Mouse (Mus musculus) ES-E14 (cell line): Measurements from ENCODE around the gene Gpr45. TPM values are rescaled to one million over a fixed set of nuclear protein-coding genes. Genes with fewer than 3 reads are reported as not detected.

Experiments
- DNase-seq: peaks from one replicate; pipeline ENCODE4 v3.0.0-alpha.2; 2013; ENCODE audit warnings: low read depth, low spot score
- H3K27ac ChIP-seq: 2 replicates; pipeline ENCODE4 v1.5.1; 2012; ENCODE audit warnings: low read depth, mild to moderate bottlenecking, low read length, moderate library complexity, mixed read lengths; ENCODE audit not compliant: poor library complexity, insufficient read depth, severe bottlenecking
- H3K36me3 ChIP-seq: 2 replicates; pipeline ENCODE4 v1.6.1; 2012; ENCODE audit warnings: mild to moderate bottlenecking, low read length, moderate library complexity, mixed read lengths; ENCODE audit not compliant: control insufficient read depth, poor library complexity, insufficient read depth, severe bottlenecking
- H3K4me1 ChIP-seq, 2 experiments: fragments of 150-350 bp in 1 of 2; sonication (generic) in 1 of 2; 2 replicates each; pipeline ENCODE4 v1.6.1; 2012; ENCODE audit warnings: low read length in 2 of 2, mild to moderate bottlenecking in 1 of 2, mixed read lengths in 1 of 2; ENCODE audit not compliant: control insufficient read depth in 2 of 2, insufficient read depth in 2 of 2, poor library complexity in 1 of 2
- H3K4me3 ChIP-seq, 2 experiments: fragments of 150-350 bp in 1 of 2; sonication (generic) in 1 of 2; 2 replicates each; pipeline ENCODE4 v1.5.1; 2012; ENCODE audit warnings: low read length in 2 of 2, low read depth in 1 of 2, mild to moderate bottlenecking in 1 of 2, mixed read lengths in 1 of 2; ENCODE audit not compliant: insufficient read depth in 1 of 2, poor library complexity in 1 of 2, severe bottlenecking in 1 of 2
- H3K9ac ChIP-seq: 2 replicates; pipeline ENCODE4 v1.6.1; 2012; ENCODE audit warnings: low read depth, mild to moderate bottlenecking, low read length, mixed read lengths; ENCODE audit not compliant: poor library complexity, insufficient read depth, severe bottlenecking
- H3K9me3 ChIP-seq: fragments of 150-350 bp; sonication (generic); 2 replicates; pipeline ENCODE4 v1.6.1; 2012; ENCODE audit warnings: low read depth, mild to moderate bottlenecking, low read length; ENCODE audit not compliant: control insufficient read depth, insufficient read depth
- CHD2 ChIP-seq: IDR thresholded peaks from 2 replicates; pipeline ENCODE4 v1.6.1; 2014; ENCODE audit warnings: mild to moderate bottlenecking, low read depth, low read length, inconsistent platforms
- HCFC1 ChIP-seq: IDR thresholded peaks from 2 replicates; pipeline ENCODE4 v1.6.1; 2012; ENCODE audit warnings: low read length, inconsistent platforms, borderline replicate concordance; ENCODE audit not compliant: insufficient read depth
- MAFK ChIP-seq: IDR thresholded peaks from 2 replicates; pipeline ENCODE4 v1.6.1; 2014; ENCODE audit warnings: mild to moderate bottlenecking, low read depth, low read length, inconsistent platforms; ENCODE audit not compliant: insufficient read depth
- ZC3H11A ChIP-seq: IDR thresholded peaks from 2 replicates; pipeline ENCODE4 v1.6.1; 2012; ENCODE audit warnings: low read depth, mild to moderate bottlenecking, inconsistent platforms, low read length, borderline replicate concordance
- ZNF384 ChIP-seq: IDR thresholded peaks from 2 replicates; pipeline ENCODE4 v1.6.1; 2012; ENCODE audit warnings: low read depth, low read length, inconsistent platforms
- in situ Hi-C, 2 experiments: fragments of 600-800 bp; cut with MboI; formaldehyde crosslinking; loops; one replicate each; pipeline ENCODE4 v1.15.1; 2025; ENCODE audit warnings: low sequenced_read_pairs in 2 of 2, inconsistent platforms in 1 of 2; ENCODE audit not compliant: unreplicated experiment in 2 of 2
- total RNA-seq: library from RNA; depleted of rRNA; stranded (reverse); fragments of 300-350 nt; gene quantifications from 2 replicates; pipeline ENCODE4 v1.2.3, GENCODE M21; 2012

The Gpr45 gene
- total RNA-seq, 1 experiment = 0.89 TPM

GRCm38 (mm10) chr1:42915062-42915461, 37.6 kb upstream of the Gpr45 start:
- no peak for DNase-seq
- H3K36me3 ChIP-seq = no peaks in the 10 kb centered on the region
- no peak overlapping the region for H3K4me3 ChIP-seq
- TF ChIP-seq ZC3H11A (peak; percentile 80), MAFK (no peak), CHD2 (no peak)
- H3K9ac ChIP-seq = no peak overlapping the region
- H3K9me3 ChIP-seq = no peaks in the 10 kb centered on the region
- in situ Hi-C loops = loop anchor here (10.0 to 25.0 kb wide), 3 partner anchors 140 to 350 kb away; no protein-coding TSS in a partner anchor
- no peaks in the 10 kb centered on the region; a peak in 1 of 4 replicates for H3K4me1 ChIP-seq
- H3K27ac ChIP-seq = no peak overlapping the region

- Histone ChIP-seq H3K36me3 (no peaks in the 10 kb centered on the region), H3K4me1 (no peaks in the 10 kb centered on the region), H3K27ac (no peak overlapping the region), H3K9ac (no peak overlapping the region), H3K9me3 (no peaks in the 10 kb centered on the region), H3K4me3 (no peak overlapping the region)
- no peak for TF ChIP-seq MAFK
- no peak for TF ChIP-seq HCFC1
- TF ChIP-seq CHD2 = no peak
- no peak for TF ChIP-seq ZNF384
- no peak for TF ChIP-seq ZC3H11A
- in situ Hi-C loops = loop anchor here (10.0 to 25.0 kb wide), 3 partner anchors 138 to 348 kb away; no protein-coding TSS in a partner anchor
- no peak for DNase-seq
Observed at GRCm38 (mm10) chr1:42916719-42917118, 36.0 kb upstream of the Gpr45 start.

- Histone ChIP-seq H3K4me1 (no peaks in the 10 kb centered on the region), H3K4me3 (peak overlapping the region in 1 of 2 experiments; percentile 22; a peak in 1 of 4 replicates), H3K27ac (no peak overlapping the region), H3K9me3 (no peaks in the 10 kb centered on the region), H3K9ac (no peak overlapping the region), H3K36me3 (no peaks in the 10 kb centered on the region)
- in situ Hi-C loops = loop anchor here (10.0 to 25.0 kb wide), 3 partner anchors 137 to 347 kb away; no protein-coding TSS in a partner anchor
- peak; percentile 55 for DNase-seq
- peak; percentile 96 for TF ChIP-seq ZNF384
- no peak for TF ChIP-seq ZC3H11A
Observed at GRCm38 (mm10) chr1:42917908-42918307, 34.8 kb upstream of the Gpr45 start.

- no peak overlapping the region for H3K27ac ChIP-seq
- no peaks in the 10 kb centered on the region for H3K36me3 ChIP-seq
- no peak for DNase-seq
- no peak overlapping the region for H3K4me3 ChIP-seq
- no peak overlapping the region for H3K9ac ChIP-seq
- TF ChIP-seq MAFK (no peak), CHD2 (no peak), ZC3H11A (no peak), HCFC1 (no peak)
- in situ Hi-C loops = loop anchor here in 1 of 2 experiments (25.0 kb wide), 1 partner anchor 138 kb away; no protein-coding TSS in a partner anchor
- H3K9me3 ChIP-seq = no peaks in the 10 kb centered on the region
- no peaks in the 10 kb centered on the region for H3K4me1 ChIP-seq
Observed at GRCm38 (mm10) chr1:42923924-42924323, 28.7 kb upstream of the Gpr45 start.

- Histone ChIP-seq H3K27ac (no peak overlapping the region), H3K36me3 (no peaks in the 10 kb centered on the region), H3K9ac (no peak overlapping the region), H3K4me1 (no peaks in the 10 kb centered on the region), H3K4me3 (no peak overlapping the region), H3K9me3 (no peaks in the 10 kb centered on the region)
- TF ChIP-seq HCFC1 = no peak
- no peak for TF ChIP-seq ZC3H11A
- TF ChIP-seq MAFK = no peak
- TF ChIP-seq ZNF384 = no peak
- no peak for TF ChIP-seq CHD2
- in situ Hi-C loops = no loop called here
- no peak for DNase-seq
Observed at GRCm38 (mm10) chr1:42933613-42934012, 19.1 kb upstream of the Gpr45 start.
